Mouse (Mus musculus) induced T-regulatory cell, adult 2 months (primary cell): ENCODE results near the gene Nod1.

Experiments used
- DNase-seq: peaks from one replicate; pipeline ENCODE4 v3.0.0-alpha.2; 2012; ENCODE audit warnings: low read depth

The Nod1 gene

GRCm38 (mm10) chr6:54939631-54940030 lies 32.8 kb downstream of the Nod1 start:
- no peak for DNase-seq

GRCm38 (mm10) chr6:54936496-54936895 lies 35.9 kb downstream of the Nod1 start:
- DNase-seq: peak; percentile 51

- DNase-seq: no peak
Observed at GRCm38 (mm10) chr6:54934930-54935329, 37.5 kb downstream of the Nod1 start.

DNA sequence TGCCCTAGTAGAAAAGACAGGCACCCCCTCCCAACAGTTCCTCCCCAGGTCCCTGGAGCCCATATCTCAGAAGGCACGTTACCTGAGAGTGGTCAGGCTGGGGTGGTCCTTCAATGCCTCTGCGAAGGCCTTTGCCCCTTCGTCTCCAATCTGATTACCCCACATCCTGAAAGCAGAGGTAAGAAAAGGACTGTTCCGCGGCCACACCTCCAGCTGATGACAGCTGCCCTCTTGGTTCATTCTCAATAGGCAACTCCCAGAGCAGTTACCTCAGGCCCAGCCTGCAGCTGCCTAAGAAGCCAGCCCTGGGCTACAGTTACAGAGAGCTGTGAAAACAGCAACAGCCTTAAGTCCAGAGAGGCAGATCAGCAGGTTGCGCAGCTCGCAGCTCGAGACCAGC lies 38.1 kb downstream of the Nod1 start:
- DNase-seq: no peak

DNA sequence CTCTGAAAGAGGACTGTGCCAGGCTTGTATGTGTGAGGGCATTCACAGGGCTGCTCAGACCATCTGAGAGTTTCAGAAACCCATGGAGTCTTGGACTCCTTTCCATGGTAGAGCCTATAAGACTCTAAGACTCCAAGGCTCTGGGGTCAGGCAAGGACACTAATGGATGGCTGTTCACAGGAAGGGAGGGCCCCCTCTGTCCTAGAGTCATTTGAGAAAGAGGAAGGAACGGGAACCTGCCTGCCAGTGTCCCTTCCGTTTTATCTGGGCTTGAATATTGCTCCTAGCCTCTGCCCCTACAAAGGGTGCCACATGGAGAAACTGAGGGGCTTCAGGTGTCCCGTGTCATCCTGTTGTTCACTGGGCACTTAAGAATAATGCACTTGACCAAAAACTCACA lies 38.5 kb downstream of the Nod1 start:
- no peak for DNase-seq

- DNase-seq: no peak
Observed at GRCm38 (mm10) chr6:54933216-54933615, 39.2 kb downstream of the Nod1 start.

GRCm38 (mm10) chr6:54932526-54932925 lies 39.9 kb downstream of the Nod1 start:
- DNase-seq: no peak

DNA sequence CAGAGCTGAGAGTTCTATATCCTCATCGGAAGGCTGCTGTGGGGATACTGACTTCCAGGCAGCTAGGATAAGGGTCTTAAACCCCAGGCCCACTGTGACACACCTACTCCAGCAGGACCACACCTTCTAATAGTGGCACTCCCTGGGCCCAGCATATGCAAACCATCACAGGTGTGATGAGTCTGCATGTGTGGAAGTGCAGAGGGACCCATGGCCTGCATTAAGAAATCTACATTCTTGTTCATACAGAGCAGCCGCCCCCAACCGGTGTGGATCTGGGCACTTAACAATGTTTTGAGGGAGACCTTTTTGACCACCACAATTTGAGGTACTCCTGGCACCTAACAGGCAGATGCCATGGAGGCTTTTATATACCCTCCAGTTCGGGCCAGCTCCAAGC lies 40.8 kb downstream of the Nod1 start:
- DNase-seq: no peak

GRCm38 (mm10) chr6:54927946-54928345 lies 44.5 kb downstream of the Nod1 start:
- no peak for DNase-seq

DNA sequence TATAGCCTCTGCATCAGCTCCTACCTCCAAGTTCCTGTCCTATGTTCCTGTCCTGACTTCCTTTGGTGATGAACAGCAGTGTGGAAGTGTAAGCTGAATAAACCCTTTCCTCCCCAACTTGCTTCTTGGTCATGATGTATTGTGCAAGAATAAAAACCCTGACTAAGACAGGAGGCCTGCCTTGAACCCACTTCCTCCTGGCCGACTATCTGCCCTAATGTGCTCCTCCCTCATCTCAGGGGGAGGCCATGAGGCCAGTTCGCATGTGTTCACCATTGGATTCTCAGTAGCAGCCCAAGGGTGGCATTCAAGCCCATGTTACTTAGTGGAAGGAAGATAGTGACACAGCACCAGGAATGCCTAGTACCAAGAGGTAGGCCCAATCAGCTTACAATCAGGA lies 45.5 kb downstream of the Nod1 start:
- DNase-seq: no peak

DNA sequence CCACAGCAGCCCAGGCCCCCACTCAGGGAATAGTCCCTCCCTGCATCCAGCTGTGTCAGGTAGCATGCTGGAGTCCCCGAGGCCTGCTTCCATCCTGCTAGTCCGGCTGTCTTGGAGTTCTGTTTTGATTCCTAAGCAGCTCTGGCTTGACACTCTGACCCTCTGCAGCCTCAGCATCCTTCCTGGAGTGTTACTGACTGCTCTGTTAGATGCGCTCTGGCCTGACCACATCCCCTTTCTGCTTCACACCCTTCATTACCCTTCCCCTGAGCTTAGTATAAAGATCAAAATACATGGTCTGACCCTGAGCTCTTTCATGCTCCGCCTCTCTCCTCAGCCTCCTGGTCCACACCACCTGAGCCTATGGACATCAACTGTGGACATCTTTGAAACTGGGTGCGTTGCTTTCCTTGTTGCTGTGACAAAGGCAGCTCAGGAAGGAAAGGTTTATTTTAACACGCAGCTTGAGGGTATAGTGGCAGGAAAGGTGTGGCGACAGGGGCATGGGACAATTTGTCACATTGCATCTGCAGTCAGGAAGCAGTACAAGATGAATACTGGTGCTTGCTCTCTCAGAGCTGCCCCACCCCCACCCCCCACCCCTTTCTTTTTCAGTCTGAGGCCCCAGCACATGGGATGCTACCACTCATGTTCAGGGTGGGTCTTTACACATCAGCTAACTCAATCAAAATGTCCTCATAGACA lies 46.5 kb downstream of the Nod1 start:
- peak; percentile 49 for DNase-seq

- no peak for DNase-seq
Observed at GRCm38 (mm10) chr6:54924538-54924937, 47.9 kb downstream of the Nod1 start.

DNA sequence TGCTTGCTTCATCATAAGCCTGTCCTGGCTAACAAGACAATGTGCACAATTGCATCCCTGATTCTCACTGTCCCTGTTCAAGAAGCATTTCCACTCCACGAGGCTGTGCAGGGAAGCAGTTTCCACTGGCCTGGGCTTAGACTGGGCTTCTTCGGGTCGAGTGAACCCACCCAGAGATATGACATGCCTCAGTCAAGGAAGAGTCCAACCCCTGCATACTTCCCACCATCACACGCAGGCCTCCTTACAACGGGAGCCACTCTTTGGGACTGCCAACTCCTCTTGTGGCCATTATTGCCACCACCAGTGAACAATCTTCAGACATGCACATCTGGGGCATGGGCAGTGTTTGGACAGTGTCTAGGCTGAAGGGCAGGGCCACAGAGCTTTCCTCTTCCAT lies 53.9 kb downstream of the Nod1 start:
- DNase-seq: no peak

DNA sequence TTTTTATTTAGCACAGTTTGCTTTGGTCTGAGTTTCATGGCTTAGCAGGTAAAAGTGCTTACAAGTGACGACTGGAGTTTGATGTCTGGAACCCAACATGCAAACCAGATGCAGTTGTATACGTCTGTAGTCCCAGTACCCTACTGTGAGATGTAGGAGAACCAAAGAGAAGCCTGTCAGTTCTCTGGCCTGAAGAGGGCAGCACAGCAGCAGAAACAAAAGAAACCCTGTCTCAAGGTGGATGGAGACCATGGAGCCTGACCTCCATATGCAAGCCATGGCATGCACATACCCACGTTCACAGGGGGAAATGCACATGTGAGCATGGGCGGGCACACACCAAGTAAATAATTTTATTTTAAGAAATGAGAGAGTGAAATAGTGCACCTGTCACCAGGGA lies 54.9 kb downstream of the Nod1 start:
- DNase-seq: peak; percentile 80

- DNase-seq: no peak
Observed at GRCm38 (mm10) chr6:54916941-54917340, 55.5 kb downstream of the Nod1 start.

- peak; percentile 34 for DNase-seq
Observed at GRCm38 (mm10) chr6:54916163-54916562, 56.2 kb downstream of the Nod1 start.

DNA sequence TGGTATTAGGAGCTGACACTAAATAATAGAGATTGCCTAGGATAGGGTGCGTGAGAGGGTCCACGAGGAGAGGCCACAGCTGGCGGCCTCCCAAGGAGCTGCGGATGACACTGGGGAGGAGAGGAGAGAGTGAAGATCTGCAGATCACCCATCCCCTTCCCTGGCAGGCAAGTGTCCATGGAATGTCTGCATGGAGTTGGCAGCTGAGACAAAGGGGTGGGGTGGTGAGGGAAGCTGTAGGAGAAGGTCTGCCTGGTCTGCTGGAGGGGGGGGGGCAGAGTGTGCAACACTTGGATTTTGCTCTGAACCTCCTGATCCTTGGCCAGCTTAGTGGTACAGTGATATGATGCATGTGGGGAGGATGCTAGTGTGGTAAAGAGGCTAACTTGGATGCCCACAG lies 57.4 kb downstream of the Nod1 start:
- DNase-seq: no peak

GRCm38 (mm10) chr6:54906053-54907040 lies 66.1 kb downstream of the Nod1 start:
- no peak for DNase-seq

DNA sequence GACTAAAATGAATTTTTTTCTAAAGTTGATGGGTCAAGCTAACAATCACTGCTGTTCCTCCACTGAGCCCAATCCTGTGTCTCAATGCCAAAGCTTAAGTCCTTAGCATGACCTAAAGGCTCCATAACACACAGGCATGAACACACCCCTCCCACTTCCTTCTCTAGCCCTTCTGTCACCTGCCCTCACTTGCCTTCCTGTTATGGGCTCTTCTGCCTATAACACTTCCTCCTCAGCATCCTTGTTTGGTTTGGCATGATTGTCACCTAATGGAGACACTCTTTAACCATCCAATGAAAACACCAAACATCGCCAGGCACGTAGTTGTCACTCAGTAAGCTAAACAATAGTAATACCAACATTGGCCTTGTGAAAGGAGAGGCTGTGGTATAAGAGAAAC lies 69.9 kb downstream of the Nod1 start:
- peak; percentile 40 for DNase-seq

DNA sequence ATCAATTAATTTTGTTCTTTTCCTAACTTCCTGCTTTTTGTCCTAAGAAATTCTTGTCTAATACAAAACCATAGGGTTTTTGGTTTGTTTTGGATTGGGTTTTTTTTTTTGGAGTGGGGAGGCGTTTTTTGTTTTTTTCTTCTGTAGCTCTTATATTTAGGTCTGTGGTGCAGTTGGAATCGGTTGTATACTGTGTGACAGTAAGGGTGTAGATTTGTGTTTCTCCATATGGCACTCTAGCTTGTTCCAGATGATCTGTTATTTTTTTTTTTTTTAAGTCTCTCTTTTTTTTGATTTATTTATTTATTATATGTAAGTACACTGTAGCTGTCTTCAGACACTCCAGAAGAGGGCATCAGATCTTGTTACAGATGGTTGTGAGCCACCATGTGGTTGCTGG lies 72.2 kb downstream of the Nod1 start:
- DNase-seq: no peak

DNA sequence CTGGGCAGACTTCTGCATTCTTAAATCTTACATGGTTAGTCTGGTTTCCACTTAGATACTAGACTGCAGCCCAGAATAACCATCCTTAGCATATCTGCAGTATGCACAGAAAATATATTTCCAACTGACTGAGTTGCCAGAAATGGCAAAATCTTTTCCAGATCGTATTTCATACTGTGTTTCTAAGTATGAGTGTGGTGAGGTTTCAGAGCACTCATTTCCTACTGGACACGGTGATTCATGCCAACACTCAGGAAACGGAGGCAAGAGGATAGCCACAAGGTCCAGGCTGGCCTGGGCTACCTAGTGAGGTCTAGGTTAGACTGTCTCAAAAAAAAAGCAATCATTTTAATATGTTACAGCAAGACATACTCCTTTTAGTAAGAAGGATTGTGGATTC lies 81.0 kb downstream of the Nod1 start:
- no peak for DNase-seq

GRCm38 (mm10) chr6:54890221-54890620 lies 82.2 kb downstream of the Nod1 start:
- DNase-seq: no peak

- DNase-seq: no peak
Observed at GRCm38 (mm10) chr6:54886195-54886594, 86.2 kb downstream of the Nod1 start.
